Mouse (Mus musculus) heart, postnatal 0 days (tissue): Measurements from ENCODE around the gene Peli2.

Experiments
- CTCF ChIP-seq: IDR thresholded peaks from 2 replicates; pipeline ENCODE4 v1.5.1; 2016; ENCODE audit warnings: antibody characterized with exemption, control low read depth, low read depth
- EP300 ChIP-seq: IDR thresholded peaks from 2 replicates; pipeline ENCODE4 v1.6.1; 2016; ENCODE audit warnings: antibody characterized with exemption, low read depth

DNA sequence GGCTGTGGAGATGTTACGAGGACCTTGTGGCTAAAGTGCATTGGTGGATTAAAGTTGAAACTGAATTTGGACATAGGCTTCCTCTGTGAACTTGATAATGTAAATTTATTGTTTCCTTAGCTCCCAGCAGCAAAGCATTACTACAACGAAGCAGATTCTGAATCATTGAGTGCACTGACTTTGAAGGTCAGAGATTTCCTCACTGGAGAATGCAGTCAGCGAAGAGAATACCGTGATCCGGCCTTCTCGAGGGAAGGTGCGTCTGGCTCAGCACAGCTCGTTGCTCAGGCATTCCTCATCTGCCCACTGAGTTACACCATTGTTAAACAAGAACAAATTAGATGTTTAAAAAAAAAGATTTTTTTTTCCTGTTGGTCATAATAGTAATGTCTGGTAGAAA is 58.4 kb downstream of the Peli2 start:
- TF ChIP-seq EP300, result no peak
- TF ChIP-seq CTCF, result no peak
